Mouse (Mus musculus) E14TG2a.4 (cell line): Measurements from ENCODE around the gene Ier3.

Experiments
- CTCF ChIP-seq: conservative IDR thresholded peaks from 2 replicates; pipeline ENCODE4 v1.5.1; 2014; ENCODE audit warnings: low read length
- NANOG ChIP-seq: IDR thresholded peaks from 2 replicates; pipeline ENCODE4 v1.6.1; 2014; ENCODE audit warnings: borderline replicate concordance, low read length, mixed read lengths
- POU5F1 ChIP-seq: IDR thresholded peaks from 2 replicates; pipeline ENCODE4 v1.6.1; 2014; ENCODE audit warnings: low read length, borderline replicate concordance

DNA sequence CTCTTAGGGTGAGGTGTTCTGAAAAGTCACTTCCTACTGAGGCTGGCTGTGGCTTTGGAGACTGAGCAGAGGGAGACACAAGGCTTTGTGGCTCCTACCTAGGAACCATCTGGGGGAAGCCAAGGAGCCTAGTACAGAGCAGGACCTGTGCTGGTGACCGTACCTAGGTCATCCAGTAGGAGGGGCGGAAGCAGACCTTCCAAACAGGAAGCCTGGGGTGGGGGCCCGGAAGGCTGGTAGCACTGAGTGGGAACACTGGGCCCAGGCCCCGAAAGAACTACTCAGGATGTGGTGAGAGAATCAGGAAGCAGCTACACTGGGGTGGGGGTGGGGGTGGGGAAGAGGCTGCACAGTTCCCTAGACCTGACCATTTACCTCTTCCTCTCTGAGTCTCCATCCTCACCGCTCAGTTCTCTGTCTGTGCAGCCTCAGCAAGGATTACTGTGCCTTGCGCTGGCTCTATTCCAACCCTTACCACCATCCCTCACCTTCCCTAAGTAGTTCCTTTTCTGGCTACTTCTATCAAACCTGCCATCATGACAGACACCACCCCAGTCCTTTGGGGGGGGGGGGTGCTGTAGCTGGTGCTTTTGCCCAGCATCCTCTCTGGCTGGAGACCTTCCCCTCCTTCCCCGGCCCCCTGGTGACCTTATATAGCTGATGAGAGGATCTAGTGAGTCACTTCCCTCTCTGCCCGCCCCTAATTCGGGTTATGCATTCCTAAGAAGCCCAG lies 48.8 kb downstream of the Ier3 start:
- TF ChIP-seq CTCF (no peak), NANOG (no peak), POU5F1 (no peak)
